Mouse (Mus musculus): ENCODE results near the gene Sgca.

The Sgca gene

GRCm38 (mm10) chr11:95001584-95002347, 25.6 kb upstream of the Sgca start:
- in situ Hi-C loops (cut with MboI), result no loop called here

- in situ Hi-C loops (cut with MboI), result no loop called here
Observed at GRCm38 (mm10) chr11:95001058-95001457, 24.9 kb upstream of the Sgca start.

DNA sequence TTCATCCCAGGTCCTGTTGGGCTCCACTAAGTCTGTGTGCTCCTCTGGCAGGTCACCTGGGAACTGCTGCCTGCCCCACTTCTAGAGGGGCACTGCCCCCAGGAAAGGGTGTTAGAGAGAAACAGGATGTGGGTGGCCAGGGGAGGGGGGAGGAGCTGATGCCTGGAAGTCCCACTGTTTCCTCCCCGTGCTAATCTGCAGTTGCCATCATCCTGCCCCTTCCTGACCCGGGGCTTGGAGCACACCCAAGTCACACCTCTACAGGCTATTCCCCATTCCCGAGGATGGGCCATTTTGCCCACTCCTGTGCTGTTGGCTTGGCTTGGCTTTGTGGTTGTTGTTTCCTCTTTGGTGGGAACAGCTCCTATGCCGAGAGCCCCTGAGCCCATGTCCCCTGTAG, 24.4 kb upstream of the Sgca start:
- in situ Hi-C loops (cut with MboI), result no loop called here

DNA sequence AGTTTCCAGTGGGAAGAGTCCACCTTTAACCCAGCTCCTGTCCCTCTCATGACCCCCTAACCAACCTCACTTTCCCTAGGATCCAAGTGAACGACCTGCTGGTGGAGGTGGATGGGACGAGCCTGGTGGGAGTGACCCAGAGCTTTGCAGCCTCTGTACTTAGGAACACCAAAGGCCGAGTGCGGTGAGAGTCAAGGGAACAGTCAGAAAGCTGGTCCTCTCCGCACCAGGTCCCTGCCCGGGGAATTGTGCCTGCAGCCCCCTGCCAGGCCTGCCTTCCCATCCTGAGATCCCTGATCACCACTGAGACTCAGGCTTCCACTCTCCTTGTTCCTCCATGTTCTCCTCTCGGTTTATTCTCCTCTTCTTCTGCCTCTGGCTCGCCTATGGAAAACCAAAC, 24.0 kb upstream of the Sgca start:
- in situ Hi-C loops (cut with MboI), result no loop called here

- in situ Hi-C loops (cut with MboI), result no loop called here
Observed at GRCm38 (mm10) chr11:94998041-94998531, 22.0 kb upstream of the Sgca start.

DNA sequence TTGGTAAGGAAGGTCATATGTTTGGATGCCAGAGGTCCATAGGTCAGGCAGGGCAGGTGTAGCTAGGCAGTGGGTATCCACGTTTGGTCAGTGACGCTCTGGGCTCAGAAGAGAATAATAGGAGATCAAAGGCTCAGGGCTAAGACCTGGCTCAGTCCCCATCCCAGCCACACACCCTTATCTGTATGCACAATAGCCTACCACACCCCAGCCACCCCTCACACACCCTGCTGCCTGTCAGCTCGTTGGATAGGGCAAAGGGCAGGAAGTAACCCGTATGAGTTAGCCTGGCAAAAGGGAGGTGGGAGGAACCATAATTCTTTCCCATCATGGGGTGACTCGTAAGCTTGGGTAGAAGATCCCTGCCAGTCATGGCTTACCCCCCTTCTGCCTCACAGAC, 21.5 kb upstream of the Sgca start:
- in situ Hi-C loops (cut with MboI), result no loop called here

DNA sequence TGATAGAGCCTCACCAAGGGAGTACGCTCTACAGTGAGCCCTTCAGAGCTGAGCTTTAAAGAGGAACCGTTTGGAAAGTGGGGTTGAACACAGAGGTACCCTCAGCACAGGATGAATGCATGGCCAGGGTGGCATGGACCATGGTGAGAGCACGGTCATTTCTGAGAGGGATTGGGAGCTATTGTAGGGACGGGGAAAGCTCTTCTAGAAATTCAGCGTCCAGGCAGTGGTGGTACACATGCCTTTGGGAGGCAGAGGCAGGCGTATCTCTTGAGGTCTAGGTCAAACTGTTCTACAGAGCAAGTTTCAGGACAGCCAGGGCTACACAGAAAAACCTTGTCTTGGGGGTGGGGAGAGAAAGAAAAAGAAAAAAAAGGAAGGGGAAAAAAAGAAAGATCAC, 20.9 kb upstream of the Sgca start:
- in situ Hi-C loops (cut with MboI), result no loop called here

DNA sequence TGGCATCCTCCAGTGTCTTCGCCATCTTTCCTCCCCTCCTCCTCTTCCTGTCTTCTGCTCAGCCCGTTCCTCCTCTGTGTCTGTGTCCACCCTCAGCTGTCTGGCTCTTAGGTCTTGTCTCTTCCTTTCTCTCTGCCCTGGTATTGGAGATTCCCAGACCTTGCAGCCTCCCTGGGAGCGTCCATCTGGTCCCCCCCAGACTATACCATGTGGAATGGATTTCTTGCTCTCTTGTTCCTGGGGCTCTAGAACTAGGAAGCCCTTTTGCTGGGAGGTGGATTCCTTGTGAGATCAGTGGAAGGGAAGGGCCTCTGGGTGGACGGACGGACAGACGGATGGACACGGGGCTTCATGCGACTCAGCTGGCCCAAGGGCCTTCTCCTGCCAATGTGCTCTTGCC, 20.0 kb upstream of the Sgca start:
- in situ Hi-C loops (cut with MboI), result no loop called here

- in situ Hi-C loops (cut with MboI), result no loop called here
Observed at GRCm38 (mm10) chr11:94994947-94995772, 19.0 kb upstream of the Sgca start.

GRCm38 (mm10) chr11:94994208-94994814, 18.2 kb upstream of the Sgca start:
- in situ Hi-C loops (cut with MboI), result no loop called here

DNA sequence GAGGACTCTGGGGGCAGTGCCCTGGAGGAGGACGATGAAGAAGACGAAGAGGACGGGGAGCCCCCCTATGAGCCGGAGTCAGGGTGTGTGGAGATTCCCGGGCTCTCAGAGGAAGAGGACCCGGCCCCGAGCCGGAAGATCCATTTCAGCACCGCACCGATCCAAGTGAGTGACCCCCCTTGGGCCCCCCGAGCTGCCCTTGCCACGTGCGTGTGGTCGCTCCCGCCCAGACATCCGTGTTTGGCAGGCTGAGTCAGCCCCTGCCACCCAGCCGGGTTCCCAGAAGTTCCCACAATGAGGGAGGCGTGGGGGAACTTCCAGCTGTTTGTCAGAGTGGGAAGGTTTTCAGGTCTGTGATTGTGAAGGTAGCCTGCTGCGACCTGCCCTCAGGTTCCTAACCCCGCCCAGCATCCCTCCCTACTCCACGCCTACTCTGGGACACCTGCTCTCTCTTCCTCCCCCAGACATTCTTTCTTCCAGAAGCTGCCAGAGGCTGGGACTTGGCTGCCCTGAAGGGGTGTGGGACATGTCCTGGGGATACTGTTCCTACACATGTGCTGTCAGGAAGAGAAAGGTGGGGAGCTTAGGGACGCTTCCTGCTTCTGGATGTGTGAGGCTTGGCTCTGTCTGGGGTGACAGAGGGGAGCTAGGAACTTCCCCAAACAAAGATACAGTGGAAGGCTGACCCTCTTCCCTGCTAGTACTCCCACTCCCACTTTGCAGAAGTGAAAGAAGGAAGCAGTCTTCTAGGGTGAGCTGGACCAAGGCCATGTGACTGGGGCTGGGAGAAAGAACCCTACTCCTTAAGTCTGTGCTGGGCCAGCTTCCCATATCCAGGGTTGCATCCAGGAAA, 16.9 kb upstream of the Sgca start:
- in situ Hi-C loops (cut with MboI), result no loop called here

DNA sequence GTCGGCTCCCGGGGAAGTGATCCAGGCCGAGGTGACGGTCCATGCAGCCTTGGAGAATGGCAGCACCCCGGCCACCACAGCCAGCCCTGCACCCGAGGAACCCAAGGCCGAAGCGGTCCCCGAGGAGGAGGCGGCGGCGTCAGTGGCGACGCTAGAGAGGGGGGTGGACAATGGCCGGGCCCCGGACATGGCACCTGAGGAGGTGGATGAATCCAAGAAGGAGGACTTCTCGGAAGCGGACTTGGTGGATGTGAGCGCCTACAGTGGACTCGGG, 16.3 kb upstream of the Sgca start:
- in situ Hi-C loops (cut with MboI), result no loop called here

- in situ Hi-C loops (cut with MboI), result no loop called here
Observed at GRCm38 (mm10) chr11:94991641-94992479, 15.7 kb upstream of the Sgca start.

DNA sequence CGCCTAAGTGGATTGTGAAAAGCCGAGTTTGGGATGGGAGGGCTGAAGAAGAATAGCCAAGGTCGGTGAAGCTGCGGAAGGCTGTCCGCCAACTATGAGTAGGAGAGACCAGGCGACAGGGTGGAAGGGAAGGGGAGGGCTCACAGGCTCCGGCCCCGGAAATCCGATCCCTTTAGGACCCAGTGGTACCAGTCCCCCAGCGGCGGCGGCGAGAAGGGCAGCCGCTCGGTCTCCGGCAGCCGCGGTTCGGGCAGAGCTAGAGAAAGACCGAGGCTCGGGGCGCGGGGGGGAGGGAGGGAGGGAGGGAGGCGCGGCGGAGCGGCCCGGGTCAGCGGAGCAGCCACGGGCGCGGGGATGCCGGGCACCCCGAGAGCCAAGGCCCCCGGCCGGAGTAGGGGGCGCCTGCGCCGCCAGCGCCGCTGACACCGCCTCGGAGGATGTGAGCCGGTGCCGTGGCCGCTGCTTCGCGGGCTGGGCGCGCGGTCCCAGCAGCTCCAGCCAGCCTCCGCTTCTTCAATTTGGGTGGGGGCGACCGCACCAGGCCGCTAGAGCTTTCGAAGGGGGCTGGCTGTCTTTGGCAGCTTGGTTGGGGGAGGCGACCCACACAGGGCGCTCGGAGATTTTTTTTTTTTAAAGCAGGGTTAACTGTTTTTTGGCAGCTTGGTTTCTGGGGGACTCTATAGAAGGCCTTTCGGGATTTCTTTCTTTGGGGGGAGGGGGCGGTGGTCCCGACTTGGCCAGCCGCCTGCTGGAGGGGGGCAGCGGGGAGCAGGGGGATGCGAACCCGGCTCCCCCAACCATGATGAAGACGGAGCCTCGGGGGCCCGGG, 14.8 kb upstream of the Sgca start, which contains the start of gene Ppp1r9b:
Gene Ppp1r9b, plus strand, starts transcription at position 287 of the 829 bp plus-strand sequence.
- in situ Hi-C loops (cut with MboI), result no loop called here

DNA sequence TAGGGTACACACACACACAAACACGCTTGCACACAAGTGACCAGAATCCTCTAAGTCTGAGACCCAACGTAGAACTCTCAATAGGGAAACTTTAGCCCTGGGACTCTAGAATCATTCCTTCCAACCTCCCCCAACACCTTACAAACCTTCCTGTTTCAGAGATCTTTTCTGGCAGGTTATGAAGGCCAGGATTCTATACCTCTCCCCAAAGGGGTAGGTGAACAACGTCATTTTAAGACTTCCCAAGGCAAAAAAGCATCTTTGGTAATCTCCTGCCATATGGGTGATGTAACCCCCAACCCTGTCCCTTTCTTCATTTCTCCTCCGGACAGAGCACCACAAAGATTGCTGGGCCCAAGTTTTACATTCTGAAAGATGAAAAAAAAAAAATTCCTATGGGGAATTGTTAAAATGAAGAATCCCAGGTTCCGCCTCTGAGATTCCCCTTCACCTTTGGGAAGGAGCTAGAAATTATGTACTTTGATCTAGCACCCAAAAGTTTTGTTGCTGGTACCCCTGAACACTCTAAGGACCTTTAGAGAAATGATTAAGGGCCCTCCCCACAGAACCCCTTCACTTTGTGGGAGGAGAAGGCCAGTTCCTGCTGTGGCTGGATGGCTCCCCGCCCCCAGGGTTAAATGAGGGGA, 14.1 kb upstream of the Sgca start:
- in situ Hi-C loops (cut with MboI), result no loop called here

- in situ Hi-C loops (cut with MboI), result no loop called here
Observed at GRCm38 (mm10) chr11:94989562-94990017, 13.5 kb upstream of the Sgca start.

DNA sequence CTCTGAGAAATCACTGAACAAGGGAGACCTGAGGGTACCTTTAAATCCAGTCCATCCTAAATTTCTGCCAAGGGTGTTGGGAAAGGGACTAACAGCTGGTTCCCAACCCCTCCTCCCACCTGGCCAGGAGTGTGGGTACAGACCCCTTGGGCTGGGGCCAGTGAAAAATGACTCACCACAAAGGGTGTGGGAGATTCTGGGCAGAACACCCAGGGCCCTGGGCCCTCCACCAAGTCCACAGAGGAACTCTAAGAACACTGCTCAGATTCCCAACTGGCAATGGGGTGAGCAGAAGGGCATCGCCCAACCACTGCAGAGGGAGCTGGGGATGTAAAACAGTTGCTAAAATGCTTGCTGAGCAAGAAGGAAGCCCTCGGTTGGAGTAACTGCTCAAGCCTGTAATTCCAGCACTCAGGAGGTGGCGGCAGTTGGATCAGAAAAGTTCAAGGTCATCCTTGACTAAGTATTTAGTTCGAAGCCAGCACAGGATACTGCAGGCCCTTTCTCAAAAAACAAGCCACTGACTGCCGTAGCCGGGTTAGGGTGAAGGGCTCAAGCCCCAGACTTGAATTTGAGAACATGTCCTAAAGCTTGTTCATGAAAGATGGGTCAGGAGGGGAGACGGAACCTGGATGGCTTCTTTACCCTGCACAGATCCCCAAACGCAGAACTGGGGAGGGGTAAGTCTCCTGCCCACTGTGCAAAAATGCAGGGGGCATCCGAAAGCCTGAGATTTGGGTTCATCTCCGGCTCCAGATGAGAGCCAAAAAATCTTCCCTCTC, 12.8 kb upstream of the Sgca start:
- in situ Hi-C loops (cut with MboI), result no loop called here

DNA sequence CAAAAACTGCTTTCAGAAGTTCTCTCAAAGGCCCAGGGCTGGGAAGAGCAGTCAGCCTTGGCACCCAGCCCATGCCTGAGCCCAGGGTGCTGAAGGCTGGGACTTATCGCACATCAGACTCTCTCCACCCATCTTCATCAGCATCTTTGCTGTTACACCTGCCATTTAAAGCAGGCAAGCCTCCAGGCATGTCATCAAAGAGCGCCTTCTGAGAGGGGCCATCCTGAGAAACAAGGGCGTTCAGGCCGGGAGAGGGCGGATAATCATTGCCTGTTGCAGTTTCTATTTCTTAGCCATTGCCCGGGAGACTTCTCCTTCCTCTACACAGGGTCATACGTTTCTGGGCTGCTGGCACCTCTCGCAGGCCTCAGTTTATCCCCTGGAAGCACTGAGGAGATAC, 11.7 kb upstream of the Sgca start:
- in situ Hi-C loops (cut with MboI), result no loop called here

GRCm38 (mm10) chr11:94987341-94987740, 11.2 kb upstream of the Sgca start:
- in situ Hi-C loops (cut with MboI), result no loop called here

Measured in mature B cell (primary cell).